Mouse (Mus musculus) frontal cortex, adult 2 months (tissue): ENCODE results near the gene Aqp5. TPM values are rescaled to one million over a fixed set of nuclear protein-coding genes. Genes with fewer than 3 reads are reported as not detected.

Experiments
- DNase-seq, 2 experiments: peaks; one replicate each; pipeline ENCODE4 v3.0.0; 2022; ENCODE audit warnings: low spot score in 1 of 2; ENCODE audit errors: extremely low spot score in 1 of 2
- polyA plus RNA-seq: library from polyadenylated mRNA; depleted of rRNA; stranded (reverse); fragments of >200 nt; gene quantifications from 2 replicates; pipeline ENCODE4 v1.2.3, GENCODE M21; 2012; rRNA removed

The Aqp5 gene
- polyA plus RNA-seq, result 1.2 and 1.5 TPM in 2 replicates

DNA sequence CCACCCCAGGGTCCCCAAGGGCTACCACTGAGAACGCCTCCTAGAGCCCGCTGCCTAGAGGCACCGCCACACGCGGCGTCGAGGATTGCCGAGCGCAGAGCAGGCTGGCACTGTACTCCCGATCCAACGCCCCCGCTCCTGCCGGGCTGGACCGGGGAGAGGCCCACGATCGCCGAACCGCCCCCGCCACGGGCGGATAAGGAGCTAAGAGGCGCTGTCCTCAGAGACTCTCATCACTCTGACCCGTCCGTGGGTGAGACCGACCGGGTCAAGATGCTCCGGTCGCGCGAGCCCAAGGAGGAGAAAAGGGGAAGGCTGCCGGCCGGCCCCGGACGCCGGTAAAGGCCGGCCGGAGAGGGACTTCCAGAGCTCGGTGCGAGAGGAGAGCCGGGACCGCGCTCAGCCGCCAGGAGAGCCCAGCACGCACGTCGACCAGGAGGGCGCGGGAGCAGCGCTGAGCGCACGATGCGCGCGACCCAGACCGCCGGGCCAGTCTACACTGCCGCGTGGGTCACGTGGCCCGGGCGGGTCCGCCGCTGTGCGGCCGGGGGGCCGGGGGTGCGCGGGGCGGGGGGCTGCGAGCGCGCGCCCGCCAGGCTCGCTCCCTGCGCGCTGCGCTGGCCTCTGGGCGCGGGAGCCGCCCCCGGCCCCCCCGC lies at the start of gene Aqp5:
TSS of gene Aqp5 (plus strand) at position 354 of the 656 bp plus-strand sequence.
- no peak for DNase-seq

DNA sequence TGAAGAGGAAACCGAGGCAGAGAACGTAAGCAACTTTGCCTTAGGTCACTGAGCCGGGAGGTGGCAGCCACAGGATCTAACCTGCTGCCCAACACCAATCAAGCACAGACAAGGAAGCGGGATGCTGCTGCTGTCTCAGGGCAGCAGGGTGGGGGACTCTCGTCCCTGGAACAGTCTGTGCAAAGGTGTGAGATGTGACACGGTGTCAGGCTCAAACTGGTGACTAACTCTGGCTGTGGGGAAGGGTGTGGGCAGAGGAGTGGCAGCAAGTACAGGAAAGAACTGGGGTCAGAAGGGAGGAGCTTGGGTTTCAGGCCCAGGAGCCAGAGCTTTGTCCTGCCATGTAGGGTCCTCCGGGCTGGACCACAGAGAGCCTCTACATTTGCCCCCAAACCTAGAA lies 46.5 kb upstream of the Aqp5 start:
- DNase-seq, result no peak

- no peak for DNase-seq
Observed at GRCm38 (mm10) chr15:99546596-99546995, 44.0 kb upstream of the Aqp5 start.

- DNase-seq, result no peak
Observed at GRCm38 (mm10) chr15:99547732-99548131, 42.9 kb upstream of the Aqp5 start.

DNA sequence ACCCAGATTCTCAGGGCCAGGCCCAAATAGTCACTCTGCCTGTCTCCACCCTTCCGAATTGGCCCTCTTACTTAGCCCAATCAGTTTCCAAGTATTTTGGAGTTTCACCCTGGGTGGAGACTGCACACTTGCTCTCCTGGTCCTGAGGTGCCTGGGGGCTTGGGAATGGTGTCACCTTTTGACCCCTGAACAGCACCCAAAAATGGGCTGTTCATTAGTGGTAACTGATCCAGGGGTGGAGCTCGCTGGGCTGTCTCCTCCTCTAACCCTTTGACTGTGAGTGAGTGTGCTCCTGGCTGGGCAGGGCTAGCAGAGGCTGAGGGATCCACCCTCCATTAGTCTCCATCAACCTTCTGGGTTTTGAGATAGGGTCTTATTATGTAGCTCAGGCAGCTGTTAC lies 40.7 kb upstream of the Aqp5 start:
- no peak for DNase-seq

DNA sequence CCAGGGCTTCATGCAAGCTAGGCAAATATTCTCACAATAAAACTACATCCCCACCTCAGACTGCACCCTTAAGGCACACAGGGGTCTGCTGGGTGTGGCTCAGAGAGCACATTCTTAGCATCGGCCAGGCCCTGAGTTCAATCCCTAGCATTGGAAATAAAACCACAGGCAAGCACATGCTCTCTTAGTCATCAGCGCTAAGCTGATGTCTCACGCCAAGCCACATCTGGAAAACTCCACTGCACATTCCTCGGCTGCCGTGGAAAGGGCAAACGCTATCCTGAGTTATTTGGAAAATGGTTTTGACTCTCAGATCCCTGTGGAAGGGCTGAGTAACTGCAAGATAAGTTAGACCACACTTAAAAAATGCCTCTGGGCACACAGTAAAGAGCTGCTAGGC lies 36.8 kb upstream of the Aqp5 start:
- DNase-seq, result no peak

GRCm38 (mm10) chr15:99558947-99559346 lies 31.6 kb upstream of the Aqp5 start:
- DNase-seq, result no peak

DNA sequence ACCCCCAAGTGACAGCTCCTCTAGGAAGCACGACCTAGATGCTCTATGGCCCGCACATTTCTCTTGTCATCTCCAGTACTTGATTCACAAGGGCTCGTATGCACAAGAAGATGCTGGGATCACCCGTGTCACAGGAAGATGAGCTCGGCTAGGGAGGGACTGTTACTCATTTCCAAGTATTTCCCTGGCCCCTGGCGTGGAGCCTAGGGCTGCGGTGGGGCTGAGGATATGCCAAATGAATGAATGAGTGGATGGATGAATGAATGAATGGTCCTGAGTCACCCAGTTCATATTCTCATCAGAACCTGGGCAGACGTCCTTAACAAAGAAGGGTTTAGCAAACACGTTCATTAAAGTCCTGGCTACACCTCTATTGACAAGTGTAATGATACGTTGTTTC lies 30.3 kb upstream of the Aqp5 start:
- DNase-seq, result no peak

DNA sequence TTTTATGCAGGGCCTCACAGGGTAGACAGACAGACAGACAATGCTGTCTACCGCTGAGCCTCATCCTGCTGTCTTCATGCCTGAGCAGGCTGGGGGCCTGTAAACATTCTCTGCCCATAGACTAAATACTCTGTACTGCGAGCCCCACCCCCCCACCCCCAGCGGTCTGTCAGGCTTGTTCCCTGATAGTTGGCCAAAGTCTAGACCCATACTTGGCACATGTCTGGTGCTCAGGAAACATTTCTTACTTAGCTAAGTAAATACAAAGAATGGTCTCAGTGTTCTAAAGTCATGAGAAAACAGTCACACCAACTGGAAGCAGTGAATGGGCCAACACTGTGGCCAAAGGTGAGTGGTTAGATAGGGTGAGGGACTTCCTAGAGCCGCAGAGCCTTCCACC lies 23.2 kb upstream of the Aqp5 start:
- no peak for DNase-seq

GRCm38 (mm10) chr15:99568682-99569081 lies 21.9 kb upstream of the Aqp5 start:
- DNase-seq, result no peak

GRCm38 (mm10) chr15:99569123-99569522 lies 21.5 kb upstream of the Aqp5 start:
- DNase-seq, result peak in 1 of 2 experiments; percentile 56

- no peak for DNase-seq
Observed at GRCm38 (mm10) chr15:99578802-99579485, 11.6 kb upstream of the Aqp5 start, which contains the start of gene Aqp2. Aqp2 (plus strand) TSS chr15:99579055.

DNA sequence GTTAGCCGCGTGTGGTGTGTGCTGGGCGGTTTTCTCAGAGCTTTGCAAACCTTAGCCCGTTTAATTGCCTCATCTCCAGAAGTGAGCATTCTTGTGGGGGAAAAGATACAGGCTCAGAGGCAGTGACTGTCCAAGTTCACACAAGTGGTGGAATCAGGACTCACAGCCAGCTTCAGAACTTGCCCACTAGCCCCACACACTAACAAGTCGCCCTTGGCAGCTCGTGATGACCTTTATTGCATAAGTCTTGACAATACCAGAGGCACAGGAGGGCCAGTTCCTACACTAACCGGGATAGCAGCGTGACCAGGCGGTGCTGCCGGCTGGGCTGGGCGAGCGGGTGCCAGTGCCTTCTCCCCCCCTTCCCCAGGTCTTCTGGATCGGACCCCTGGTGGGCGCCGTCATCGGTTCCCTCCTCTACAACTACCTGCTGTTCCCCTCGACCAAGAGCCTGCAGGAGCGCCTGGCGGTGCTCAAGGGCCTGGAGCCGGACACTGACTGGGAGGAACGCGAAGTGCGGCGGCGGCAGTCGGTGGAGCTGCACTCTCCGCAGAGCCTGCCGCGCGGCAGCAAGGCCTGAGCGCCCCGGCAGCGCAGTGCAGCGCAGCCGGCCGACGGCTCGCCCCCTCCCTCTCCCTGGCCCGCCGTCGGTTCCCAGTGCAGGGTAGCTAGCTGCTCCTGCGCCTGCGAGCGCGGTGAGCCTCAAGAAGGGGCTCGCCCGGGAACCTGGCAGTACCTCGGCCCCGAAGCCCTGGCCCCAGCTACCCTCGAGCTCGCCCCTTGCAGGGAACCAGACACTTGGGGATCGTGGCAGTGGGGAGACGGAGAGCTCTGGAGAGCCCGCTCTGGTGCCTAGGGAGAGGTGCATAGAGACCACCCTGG lies 6.9 kb upstream of the Aqp5 start:
- peak in 1 of 2 experiments; percentile 22 for DNase-seq

GRCm38 (mm10) chr15:99584407-99585202 lies 6.0 kb upstream of the Aqp5 start:
- DNase-seq, result no peak

GRCm38 (mm10) chr15:99585741-99586140 lies 4.8 kb upstream of the Aqp5 start:
- no peak for DNase-seq

DNA sequence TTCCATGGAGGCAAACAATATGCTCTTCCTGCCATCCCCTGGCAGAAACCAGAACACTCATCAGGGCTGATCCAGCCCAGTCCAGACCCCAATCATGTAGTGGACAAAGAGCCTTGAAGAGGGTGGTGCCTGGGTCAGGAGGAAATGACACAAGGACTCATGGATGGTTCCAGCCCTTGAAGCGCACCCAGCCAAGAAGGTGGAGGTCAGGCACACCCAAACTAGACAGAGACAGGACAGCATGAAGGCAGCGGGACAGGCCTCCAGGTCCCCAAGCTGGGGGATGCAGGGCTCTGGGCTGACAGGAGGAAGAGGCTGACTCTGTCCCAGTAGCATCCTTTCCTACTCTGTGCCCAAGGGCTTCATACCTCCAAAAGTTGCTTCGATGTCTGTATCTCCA lies 4.1 kb upstream of the Aqp5 start:
- DNase-seq, result no peak

DNA sequence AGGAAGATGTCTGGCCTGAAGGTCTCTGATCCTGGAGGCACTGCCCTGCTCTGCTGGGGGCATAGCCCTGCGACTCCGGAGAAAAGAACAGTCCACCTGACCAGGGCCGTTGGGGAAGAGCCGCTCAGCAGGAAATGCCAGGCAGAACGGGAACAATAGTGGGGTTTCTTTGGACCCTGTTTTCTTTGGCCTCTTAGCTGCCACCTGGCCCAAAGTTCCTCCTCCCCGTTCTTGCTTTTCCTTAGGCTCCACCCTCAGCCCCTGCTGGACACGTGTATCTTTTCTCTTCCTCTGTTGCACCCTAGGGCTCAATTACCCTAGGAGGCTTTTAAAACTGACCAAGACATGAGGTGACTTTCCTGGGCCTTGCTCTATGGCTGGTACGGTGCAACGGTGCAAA lies 1.3 kb upstream of the Aqp5 start:
- no peak for DNase-seq

DNA sequence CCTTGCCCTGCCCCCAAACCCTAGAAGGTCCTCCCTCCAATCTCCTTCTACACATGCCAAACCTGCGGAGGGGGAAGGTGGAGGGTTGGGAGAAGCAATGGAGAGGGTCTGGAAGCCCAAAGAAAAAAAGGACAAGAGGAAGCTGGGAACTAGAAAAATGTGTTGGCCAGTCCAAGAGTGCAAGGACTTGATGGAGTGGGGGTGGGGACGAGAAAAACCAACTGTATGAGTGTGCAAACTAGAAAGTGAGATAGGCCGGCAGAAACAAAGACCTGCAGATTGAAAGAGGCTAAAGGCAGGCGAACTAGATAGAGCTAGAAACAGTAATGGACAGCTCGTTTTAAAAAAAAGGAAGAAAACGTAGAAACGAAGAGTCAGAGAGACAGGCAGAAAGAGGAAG lies 878 bp upstream of the Aqp5 start:
- no peak for DNase-seq

DNA sequence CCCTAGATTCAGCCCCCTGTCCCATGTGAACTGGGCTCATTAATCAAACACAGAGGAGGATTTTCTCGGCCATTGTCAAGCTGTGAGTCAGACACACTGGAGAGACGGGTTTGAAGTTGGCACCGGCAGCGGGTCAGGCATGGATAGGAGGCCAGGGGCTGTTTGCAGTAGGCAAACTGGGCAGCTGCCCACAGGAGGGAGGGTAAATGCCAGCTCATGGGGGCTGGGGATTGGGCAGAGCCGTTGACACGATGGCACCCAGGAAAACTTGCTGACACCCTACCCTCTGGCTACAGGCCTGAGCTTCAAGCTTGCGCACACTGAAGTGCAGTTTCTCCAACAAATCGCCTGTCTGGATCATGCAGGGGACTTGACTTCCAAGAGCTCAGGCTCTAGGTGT lies 1.6 kb downstream of the Aqp5 start:
- DNase-seq, result no peak

- DNase-seq, result no peak
Observed at GRCm38 (mm10) chr15:99592877-99593276, 2.3 kb downstream of the Aqp5 start.

- DNase-seq, result no peak
Observed at GRCm38 (mm10) chr15:99594951-99595350, 4.4 kb downstream of the Aqp5 start.
